Mouse (Mus musculus) MEL (cell line): ENCODE data around the gene Ube3b. TPM values are rescaled to one million over a fixed set of nuclear protein-coding genes. Genes with fewer than 3 reads are reported as not detected.

Source experiments
- DNase-seq: peaks from one replicate; pipeline ENCODE4 v3.0.0; 2011; ENCODE audit warnings: low read depth, low spot score
- H3K27ac ChIP-seq: 2 replicates; pipeline ENCODE4 v1.5.1; 2012; ENCODE audit warnings: low read depth, mild to moderate bottlenecking, control low read depth, low read length, moderate library complexity; ENCODE audit not compliant: control insufficient read depth
- H3K27me3 ChIP-seq, 2 experiments: fragments of 150-350 bp in 1 of 2; sonication (generic) in 1 of 2; 2 replicates each; pipeline ENCODE4 v1.6.1; 2012; ENCODE audit warnings: low read length in 2 of 2, mild to moderate bottlenecking in 2 of 2, improper control_type of control experiment in 1 of 2, moderate library complexity in 1 of 2; ENCODE audit not compliant: insufficient read depth in 2 of 2, control insufficient read depth in 1 of 2
- H3K36me3 ChIP-seq, 2 experiments: 2 replicates each; pipeline ENCODE4 v1.6.1; 2012 to 2014; ENCODE audit warnings: low read length in 2 of 2, improper control_type of control experiment in 1 of 2, inconsistent platforms in 1 of 2, mild to moderate bottlenecking in 1 of 2; ENCODE audit not compliant: insufficient read depth in 2 of 2, control insufficient read depth in 1 of 2
- H3K4me1 ChIP-seq, 2 experiments: fragments of 150-350 bp in 1 of 2; sonication (generic) in 1 of 2; 2 replicates each; pipeline ENCODE4 v1.6.1; 2012; ENCODE audit warnings: low read length in 2 of 2, improper control_type of control experiment in 1 of 2, mild to moderate bottlenecking in 1 of 2; ENCODE audit not compliant: insufficient read depth in 2 of 2, control insufficient read depth in 1 of 2
- H3K4me3 ChIP-seq, 2 experiments: fragments of 150-350 bp in 1 of 2; sonication (generic) in 1 of 2; 2 replicates each; pipeline ENCODE4 v1.5.1; 2012; ENCODE audit warnings: low read depth in 2 of 2, low read length in 2 of 2, mild to moderate bottlenecking in 2 of 2, moderate library complexity in 2 of 2, control low read depth in 1 of 2, improper control_type of control experiment in 1 of 2; ENCODE audit not compliant: control insufficient read depth in 1 of 2, insufficient read depth in 1 of 2
- H3K79me2 ChIP-seq: 2 replicates; pipeline ENCODE4 v1.6.1; 2012; ENCODE audit warnings: mild to moderate bottlenecking, low read length, moderate library complexity; ENCODE audit not compliant: control insufficient read depth, poor library complexity, insufficient read depth
- H3K9ac ChIP-seq: 2 replicates; pipeline ENCODE4 v1.6.1; 2012; ENCODE audit warnings: low read depth, mild to moderate bottlenecking, control low read depth, low read length, moderate library complexity; ENCODE audit not compliant: control insufficient read depth, poor library complexity, severe bottlenecking
- H3K9me3 ChIP-seq: fragments of 150-350 bp; sonication (generic); replicated peaks from 2 replicates; pipeline ENCODE4 v1.6.1; 2012; ENCODE audit warnings: mild to moderate bottlenecking, low read length, improper control_type of control experiment, moderate library complexity; ENCODE audit not compliant: insufficient read depth
- BHLHE40 ChIP-seq: IDR thresholded peaks from 2 replicates; pipeline ENCODE4 v1.6.1; 2012; ENCODE audit warnings: low read depth, mild to moderate bottlenecking, inconsistent platforms, low read length, improper control_type of control experiment, borderline replicate concordance
- CHD1 ChIP-seq: IDR thresholded peaks from 2 replicates; pipeline ENCODE4 v1.6.1; 2012; ENCODE audit warnings: low read depth, mild to moderate bottlenecking, inconsistent platforms, low read length, improper control_type of control experiment
- CTCF ChIP-seq, 3 experiments: IDR thresholded peaks in 2 of 3; conservative IDR thresholded peaks in 1 of 3; 2 replicates each; pipeline ENCODE4 v1.5.1; 2011 to 2012; ENCODE audit warnings: low read length in 3 of 3, low read depth in 2 of 3, mild to moderate bottlenecking in 2 of 3, improper control_type of control experiment in 1 of 3, inconsistent platforms in 1 of 3, mixed read lengths in 1 of 3, moderate library complexity in 1 of 3; ENCODE audit not compliant: control insufficient read depth in 1 of 3, insufficient read depth in 1 of 3, poor library complexity in 1 of 3, severe bottlenecking in 1 of 3
- ELF1 ChIP-seq: IDR thresholded peaks from 2 replicates; pipeline ENCODE4 v1.6.1; 2014; ENCODE audit warnings: low read depth, mild to moderate bottlenecking, inconsistent platforms, low read length, improper control_type of control experiment, moderate library complexity
- ETS1 ChIP-seq: IDR thresholded peaks from 2 replicates; pipeline ENCODE4 v1.6.1; 2012; ENCODE audit warnings: low read depth, mild to moderate bottlenecking, inconsistent platforms, low read length, improper control_type of control experiment, moderate library complexity
- GABPA ChIP-seq: IDR thresholded peaks from 2 replicates; pipeline ENCODE4 v1.6.1; 2012; ENCODE audit warnings: low read depth, mild to moderate bottlenecking, inconsistent platforms, low read length, improper control_type of control experiment, moderate library complexity
- HCFC1 ChIP-seq: IDR thresholded peaks from 2 replicates; pipeline ENCODE4 v1.6.1; 2012; ENCODE audit warnings: low read depth, mild to moderate bottlenecking, inconsistent platforms, low read length, improper control_type of control experiment, moderate library complexity
- JUND ChIP-seq: IDR thresholded peaks from 2 replicates; pipeline ENCODE4 v1.6.1; 2011; ENCODE audit warnings: low read depth, mild to moderate bottlenecking, improper control_type of control experiment, low read length
- KAT2A ChIP-seq: conservative IDR thresholded peaks from 2 replicates; pipeline ENCODE4 v1.6.1; 2012; ENCODE audit warnings: low read depth, low read length, improper control_type of control experiment, inconsistent platforms
- MAFK ChIP-seq: IDR thresholded peaks from 2 replicates; pipeline ENCODE4 v1.6.1; 2011; ENCODE audit warnings: low read depth, mild to moderate bottlenecking, low read length, improper control_type of control experiment, borderline replicate concordance
- MAZ ChIP-seq: IDR thresholded peaks from 2 replicates; pipeline ENCODE4 v1.6.1; 2012; ENCODE audit warnings: low read depth, mild to moderate bottlenecking, inconsistent platforms, low read length, improper control_type of control experiment
- MEF2A ChIP-seq: IDR thresholded peaks from 2 replicates; pipeline ENCODE4 v1.6.1; 2014; ENCODE audit warnings: low read depth, mild to moderate bottlenecking, inconsistent platforms, low read length, improper control_type of control experiment; ENCODE audit not compliant: poor library complexity, insufficient replicate concordance, severe bottlenecking; ENCODE audit errors: extremely low read depth
- MXI1 ChIP-seq: IDR thresholded peaks from 2 replicates; pipeline ENCODE4 v1.6.1; 2011; ENCODE audit warnings: mild to moderate bottlenecking, low read depth, low read length, improper control_type of control experiment
- MYB ChIP-seq: IDR thresholded peaks from 2 replicates; pipeline ENCODE4 v1.6.1; 2011; ENCODE audit warnings: mild to moderate bottlenecking, low read depth, low read length, improper control_type of control experiment
- MYC ChIP-seq: IDR thresholded peaks from 2 replicates; pipeline ENCODE4 v1.6.1; 2011; ENCODE audit warnings: low read depth, mild to moderate bottlenecking, low read length, improper control_type of control experiment, moderate library complexity
- NRF1 ChIP-seq: IDR thresholded peaks from 2 replicates; pipeline ENCODE4 v1.6.1; 2014; ENCODE audit warnings: low read depth, mild to moderate bottlenecking, inconsistent platforms, low read length, improper control_type of control experiment, moderate library complexity; ENCODE audit not compliant: poor library complexity, insufficient read depth, severe bottlenecking
- POLR2A ChIP-seq, 2 experiments: IDR thresholded peaks; 2 replicates each; pipeline ENCODE4 v1.6.1; 2011 to 2012; ENCODE audit warnings: low read length in 2 of 2, mild to moderate bottlenecking in 2 of 2, control low read depth in 1 of 2, improper control_type of control experiment in 1 of 2, low read depth in 1 of 2, moderate library complexity in 1 of 2; ENCODE audit not compliant: control insufficient read depth in 1 of 2, insufficient read depth in 1 of 2, poor library complexity in 1 of 2
- POLR2AphosphoS2 ChIP-seq: IDR thresholded peaks from 2 replicates; pipeline ENCODE4 v1.6.1; 2011; ENCODE audit warnings: low read length, improper control_type of control experiment
- RAD21 ChIP-seq: IDR thresholded peaks from 2 replicates; pipeline ENCODE4 v1.6.1; 2011; ENCODE audit warnings: mild to moderate bottlenecking, low read depth, low read length, improper control_type of control experiment
- RCOR1 ChIP-seq: IDR thresholded peaks from 2 replicates; pipeline ENCODE4 v1.6.1; 2012; ENCODE audit warnings: low read depth, mild to moderate bottlenecking, inconsistent platforms, low read length, improper control_type of control experiment
- SIN3A ChIP-seq: IDR thresholded peaks from 2 replicates; pipeline ENCODE4 v1.6.1; 2012; ENCODE audit warnings: low read length, improper control_type of control experiment, inconsistent platforms
- SMC3 ChIP-seq: IDR thresholded peaks from 2 replicates; pipeline ENCODE4 v1.6.1; 2011; ENCODE audit warnings: low read depth, low read length, improper control_type of control experiment
- TCF12 ChIP-seq: IDR thresholded peaks from 2 replicates; pipeline ENCODE4 v1.6.1; 2014; ENCODE audit warnings: low read depth, mild to moderate bottlenecking, inconsistent platforms, low read length, improper control_type of control experiment, moderate library complexity
- USF1 ChIP-seq: IDR thresholded peaks from 2 replicates; pipeline ENCODE4 v1.6.1; 2014; ENCODE audit warnings: low read depth, mild to moderate bottlenecking, inconsistent platforms, low read length, improper control_type of control experiment, moderate library complexity
- USF2 ChIP-seq, 2 experiments: IDR thresholded peaks; 2 replicates each; pipeline ENCODE4 v1.6.1; 2011 to 2012; ENCODE audit warnings: improper control_type of control experiment in 2 of 2, low read length in 2 of 2, borderline replicate concordance in 1 of 2, inconsistent platforms in 1 of 2, low read depth in 1 of 2, mild to moderate bottlenecking in 1 of 2; ENCODE audit not compliant: insufficient read depth in 1 of 2
- ZC3H11A ChIP-seq: IDR thresholded peaks from 2 replicates; pipeline ENCODE4 v1.6.1; 2012; ENCODE audit warnings: low read depth, mild to moderate bottlenecking, inconsistent platforms, low read length, improper control_type of control experiment
- polyA plus RNA-seq, 2 experiments: library from polyadenylated mRNA; stranded (reverse) in 1 of 2; unstranded in 1 of 2; fragments of >175 nt in 1 of 2; fragments of >200 nt in 1 of 2; gene quantifications; 2 replicates each; pipeline versions ENCODE4 v1.2.1 to v1.2.4; 2012; ENCODE audit warnings: low replicate concordance in 2 of 2, low read depth in 1 of 2; ENCODE audit not compliant: insufficient read length in 2 of 2, insufficient read depth in 1 of 2, missing spikeins in 1 of 2
- total RNA-seq: library from RNA; depleted of rRNA; stranded (reverse); fragments of 300-350 nt; gene quantifications from 2 replicates; pipeline ENCODE4 v1.2.3, GENCODE M21; 2012

Ube3b gene
- total and polyA plus RNA-seq, 3 experiments: 21.8 to 150 (median 45.4) TPM

- H3K79me2 ChIP-seq: no peaks in the 10 kb centered on the region
- no peak overlapping the region for H3K27ac ChIP-seq
- no peaks in the 10 kb centered on the region for H3K36me3 ChIP-seq
- H3K9ac ChIP-seq: no peak overlapping the region
- H3K9me3 ChIP-seq: no peaks in the 10 kb centered on the region
- no peak overlapping the region for H3K4me3 ChIP-seq
- H3K27me3 ChIP-seq: no peaks in the 10 kb centered on the region
- DNase-seq: peak; percentile 71
- no peaks in the 10 kb centered on the region for H3K4me1 ChIP-seq
- TF ChIP-seq RCOR1 (no peak), HCFC1 (no peak), MAFK (no peak), MXI1 (no peak), CHD1 (no peak), ETS1 (no peak), RAD21 (peak; percentile 76), ELF1 (no peak), MYB (no peak), KAT2A (no peak), SIN3A (no peak), MAZ (peak; percentile 54; the same call in 1 of the 2 replicates), BHLHE40 (no peak), CTCF (IDR thresholded peaks at IDR 0.05 in 2 of 3, conservative IDR thresholded peaks at IDR 0.05 in 1 of 3; ENCODE audit: control insufficient read depth in 1 of 3, insufficient read depth in 1 of 3, low read depth in 2 of 3, low read length in 3 of 3, poor library complexity in 1 of 3, severe bottlenecking in 1 of 3) (peak; percentile 76 to 98 (median 94)), POLR2AphosphoS2 (no peak), ZC3H11A (peak; percentile 63), SMC3 (peak; percentile 75)
Observed at GRCm38 (mm10) chr5:114461238-114461637, 80.8 kb downstream of the Ube3b start.

GRCm38 (mm10) chr5:114462067-114463040, 81.9 kb downstream of the Ube3b start:
- no peaks in the 10 kb centered on the region for H3K27me3 ChIP-seq
- no peak overlapping the region for H3K4me3 ChIP-seq
- no peaks in the 10 kb centered on the region for H3K79me2 ChIP-seq
- H3K27ac ChIP-seq: no peak overlapping the region
- no peak for DNase-seq
- H3K9ac ChIP-seq: no peak overlapping the region
- TF ChIP-seq USF1 (no peak), GABPA (no peak), POLR2A (IDR thresholded peaks at IDR 0.05; ENCODE audit: control insufficient read depth in 1 of 2, insufficient read depth in 1 of 2, low read depth in 1 of 2, low read length in 2 of 2, poor library complexity in 1 of 2) (no peak), TCF12 (no peak), JUND (no peak), NRF1 (no peak), KAT2A (no peak), MYC (no peak), MAFK (no peak), USF2 (IDR thresholded peaks at IDR 0.05; ENCODE audit: borderline replicate concordance in 1 of 2, insufficient read depth in 1 of 2, low read depth in 1 of 2, low read length in 2 of 2) (no peak), MEF2A (no peak), RAD21 (no peak), RCOR1 (no peak)
- no peaks in the 10 kb centered on the region for H3K4me1 ChIP-seq
- no peaks in the 10 kb centered on the region for H3K9me3 ChIP-seq
- H3K36me3 ChIP-seq: no peaks in the 10 kb centered on the region
